Mouse (Mus musculus) lung, postnatal 0 days (tissue): ENCODE measurements around the gene Cfap57.

Experiments
- CTCF ChIP-seq: IDR thresholded peaks from 2 replicates; pipeline ENCODE4 v1.5.1; 2016; ENCODE audit warnings: antibody characterized with exemption, mild to moderate bottlenecking
- EP300 ChIP-seq: IDR thresholded peaks from 2 replicates; pipeline ENCODE4 v1.6.1; 2016; ENCODE audit warnings: antibody characterized with exemption, mild to moderate bottlenecking, control low read depth

DNA sequence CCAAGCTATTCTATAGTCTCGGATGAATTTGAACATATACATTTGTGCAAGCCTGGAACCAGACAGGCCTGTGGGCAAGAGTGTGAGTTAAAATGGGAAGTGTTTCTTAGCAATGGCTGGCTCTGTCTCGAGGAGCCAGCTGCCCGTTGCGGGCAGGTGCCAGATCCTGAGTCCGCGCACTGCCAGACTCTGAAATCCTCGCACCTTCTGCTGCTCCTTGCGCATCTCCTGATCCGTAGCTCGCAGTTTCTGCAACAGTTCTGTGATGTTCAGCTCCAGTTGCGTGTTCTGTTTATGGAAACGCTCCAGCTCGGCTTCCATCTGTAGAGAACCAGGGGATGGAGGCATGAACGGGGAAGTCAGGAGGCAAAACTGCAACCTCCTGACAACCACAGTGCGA lies 49.1 kb downstream of the Cfap57 start:
- TF ChIP-seq CTCF, result no peak
- TF ChIP-seq EP300, result no peak
